Mouse (Mus musculus) midbrain, postnatal 0 days (tissue): Measurements from ENCODE around the gene Pcp4. TPM values are rescaled to one million over a fixed set of nuclear protein-coding genes. Genes with fewer than 3 reads are reported as not detected.

ENCODE experiments used
- ATAC-seq: fragments of 200-750 bp; cut with Nextera tagmentation; 2 replicates; pipeline ENCODE4 v1.8.0; 2017; ENCODE audit warnings: moderate number of reproducible peaks, mild to moderate bottlenecking, moderate TSS enrichment, moderate library complexity; ENCODE audit not compliant: low FRiP score
- DNase-seq: peaks from one replicate; pipeline ENCODE4 v3.0.0-alpha.2; 2015; ENCODE audit warnings: low spot score
- H3K27ac ChIP-seq: fragments of 300-500 bp; sonication (generic); 2 replicates; pipeline ENCODE4 v1.5.1; 2014; ENCODE audit warnings: low read depth, mild to moderate bottlenecking, low read length, mixed read lengths
- H3K27me3 ChIP-seq: fragments of 300-500 bp; sonication (generic); 2 replicates; pipeline ENCODE4 v1.6.1; 2014; ENCODE audit warnings: low read length, control low read depth, mixed read lengths; ENCODE audit not compliant: insufficient read depth
- H3K36me3 ChIP-seq: fragments of 300-500 bp; sonication (generic); 2 replicates; pipeline ENCODE4 v1.6.1; 2014; ENCODE audit warnings: low read length, control low read depth, mixed read lengths; ENCODE audit not compliant: insufficient read depth
- H3K4me1 ChIP-seq: fragments of 300-500 bp; sonication (generic); 2 replicates; pipeline ENCODE4 v1.6.1; 2014; ENCODE audit warnings: mild to moderate bottlenecking, control low read depth, antibody characterized with exemption, low read length, mixed read lengths; ENCODE audit not compliant: insufficient read depth
- H3K4me2 ChIP-seq: fragments of 300-500 bp; sonication (generic); 2 replicates; pipeline ENCODE4 v1.6.1; 2014; ENCODE audit warnings: low read depth, mild to moderate bottlenecking, low read length, mixed read lengths; ENCODE audit not compliant: poor library complexity, severe bottlenecking
- H3K4me3 ChIP-seq: fragments of 300-500 bp; sonication (generic); 2 replicates; pipeline ENCODE4 v1.5.1; 2014; ENCODE audit warnings: low read depth, mild to moderate bottlenecking, low read length, moderate library complexity
- H3K9ac ChIP-seq: fragments of 300-500 bp; sonication (generic); replicated peaks from 2 replicates; pipeline ENCODE4 v1.6.1; 2014; ENCODE audit warnings: mild to moderate bottlenecking, low read length, moderate library complexity, mixed read lengths; ENCODE audit not compliant: poor library complexity, severe bottlenecking
- H3K9me3 ChIP-seq: fragments of 300-500 bp; sonication (generic); 2 replicates; pipeline ENCODE4 v1.6.1; 2016; ENCODE audit warnings: low read length, control low read depth
- CTCF ChIP-seq: IDR thresholded peaks from 2 replicates; pipeline ENCODE4 v1.5.1; 2016; ENCODE audit warnings: antibody characterized with exemption, mild to moderate bottlenecking
- WGBS: fragments of 180-500 bp; shearing (Covaris S2); extraction: QIAGEN DNeasy Blood & Tissue Kit; methylation state at CpG from one replicate; pipeline ENCODE4 v1.1.7; 2014; 5-methylcytosine and 5-hydroxymethylcytosine counted together
- polyA plus RNA-seq: library from polyadenylated mRNA; unstranded; fragments of >200 nt; fragmentation: Nextera tagmentation; extraction: Ambion mirVana; gene quantifications from 2 replicates; pipeline ENCODE4 v1.2.1, GENCODE M21; 2015
- total RNA-seq: library from RNA; depleted of rRNA; stranded (reverse); fragments of >200 nt; gene quantifications from 2 replicates; pipeline ENCODE4 v1.2.3, GENCODE M21; 2014

Gene Pcp4
- total and polyA plus RNA-seq, 2 experiments from 2014 or later, result 333 to 687 TPM

GRCm38 (mm10) chr16:96457612-96458011, 9.8 kb upstream of the Pcp4 start:
- Histone ChIP-seq H3K36me3 (no peaks in the 10 kb centered on the region), H3K4me2 (no peak overlapping the region), H3K4me3 (no peak overlapping the region), H3K4me1 (no peaks in the 10 kb centered on the region), H3K9ac (no peak overlapping the region), H3K27me3 (no peaks in the 10 kb centered on the region), H3K9me3 (no peaks in the 10 kb centered on the region), H3K27ac (no peak overlapping the region)
- no peak for TF ChIP-seq CTCF
- no peak for ATAC-seq
- 92% methylated on average over 5 of the region's 5 CpGs for WGBS
- DNase-seq, result no peak

GRCm38 (mm10) chr16:96459356-96459755, 8.1 kb upstream of the Pcp4 start:
- H3K4me3 ChIP-seq, result no peak overlapping the region
- no peak overlapping the region for H3K27ac ChIP-seq
- H3K36me3 ChIP-seq, result no peaks in the 10 kb centered on the region
- no peaks in the 10 kb centered on the region for H3K9me3 ChIP-seq
- 88% methylated on average over 2 of the region's 2 CpGs for WGBS
- no peak for TF ChIP-seq CTCF
- H3K27me3 ChIP-seq, result no peaks in the 10 kb centered on the region
- no peaks in the 10 kb centered on the region for H3K4me1 ChIP-seq
- DNase-seq (no peak), ATAC-seq (no peak)
- no peak overlapping the region for H3K4me2 ChIP-seq
- H3K9ac ChIP-seq, result no peak overlapping the region

- Histone ChIP-seq H3K36me3 (no peaks in the 10 kb centered on the region), H3K4me2 (no peak overlapping the region), H3K4me3 (no peak overlapping the region), H3K4me1 (no peaks in the 10 kb centered on the region), H3K9me3 (no peaks in the 10 kb centered on the region), H3K27ac (no peak overlapping the region), H3K27me3 (no peaks in the 10 kb centered on the region), H3K9ac (no peak overlapping the region)
- 50% methylated on average over 3 of the region's 3 CpGs for WGBS
- no peak for TF ChIP-seq CTCF
- peak; percentile 48 for DNase-seq
- ATAC-seq, result no peak
These were observed 6.6 kb upstream of the Pcp4 start for GRCm38 (mm10) chr16:96460788-96461187.

GRCm38 (mm10) chr16:96468011-96468410, 605 bp downstream of the Pcp4 start:
- ATAC-seq (0 out of 2 replicates have a peak, but pooled peaks have one; percentile 18), DNase-seq (no peak)
- no peaks in the 10 kb centered on the region for H3K9me3 ChIP-seq
- no peaks in the 10 kb centered on the region for H3K36me3 ChIP-seq
- H3K4me1 ChIP-seq, result peaks cover 14% of the 10 kb centered on the region
- peak overlapping the region; percentile 52 for H3K4me2 ChIP-seq
- peak overlapping the region; percentile 67 for H3K27ac ChIP-seq
- peak overlapping the region; percentile 40 for H3K4me3 ChIP-seq
- TF ChIP-seq CTCF, result no peak
- 29% methylated on average over 4 of the region's 4 CpGs for WGBS
- peak overlapping the region; percentile 34 for H3K9ac ChIP-seq
- no peaks in the 10 kb centered on the region for H3K27me3 ChIP-seq

GRCm38 (mm10) chr16:96468698-96469097, 1.3 kb downstream of the Pcp4 start:
- Histone ChIP-seq H3K9ac (0 out of 2 replicates have a peak overlapping the region, but pooled peaks have one; percentile 36), H3K4me3 (peak overlapping the region; percentile 40), H3K27me3 (no peaks in the 10 kb centered on the region), H3K9me3 (no peaks in the 10 kb centered on the region), H3K4me2 (peak overlapping the region; percentile 52), H3K27ac (peak overlapping the region; percentile 38; the same call in 1 of the 2 replicates), H3K4me1 (peaks cover 19% of the 10 kb centered on the region), H3K36me3 (no peaks in the 10 kb centered on the region)
- DNase-seq (peak; percentile 84), ATAC-seq (peak; percentile 52)
- TF ChIP-seq CTCF, result no peak
- WGBS, result 70% methylated on average over 4 of the region's 4 CpGs

- H3K9ac ChIP-seq, result no peak overlapping the region
- DNase-seq, result no peak
- ATAC-seq, result no peak
- H3K9me3 ChIP-seq, result no peaks in the 10 kb centered on the region
- no peaks in the 10 kb centered on the region for H3K27me3 ChIP-seq
- H3K4me3 ChIP-seq, result peak overlapping the region; percentile 40; the same call in 1 of the 2 replicates
- no peak overlapping the region for H3K27ac ChIP-seq
- peak; percentile 59 for TF ChIP-seq CTCF
- H3K4me1 ChIP-seq, result peaks cover 19% of the 10 kb centered on the region
- WGBS, result 41% methylated on average over 4 of the region's 4 CpGs
- no peaks in the 10 kb centered on the region for H3K36me3 ChIP-seq
- H3K4me2 ChIP-seq, result peak overlapping the region; percentile 52
These were observed 2.2 kb downstream of the Pcp4 start for GRCm38 (mm10) chr16:96469640-96470039.
